Mouse (Mus musculus) liver, postnatal 0 days (tissue): Measurements from ENCODE around the gene Vwa5b2.

Experiments
- CTCF ChIP-seq: sonication (generic); IDR thresholded peaks from 2 replicates; pipeline ENCODE4 v1.5.1; 2016; ENCODE audit warnings: antibody characterized with exemption, low read depth
- EP300 ChIP-seq: IDR thresholded peaks from 2 replicates; pipeline ENCODE4 v1.6.1; 2016; ENCODE audit warnings: antibody characterized with exemption, low read depth, mild to moderate bottlenecking

GRCm38 (mm10) chr16:20621191-20621990 lies 32.1 kb downstream of the Vwa5b2 start, which contains the start of gene Camk2n2:
- TF ChIP-seq CTCF (no peak), EP300 (no peak)
